Mouse (Mus musculus) kidney, adult 2 months (tissue): ENCODE data around the gene Olfr601. TPM values are rescaled to one million over a fixed set of nuclear protein-coding genes. Genes with fewer than 3 reads are reported as not detected.

Source experiments
- polyA plus RNA-seq: library from polyadenylated mRNA; depleted of rRNA; stranded (reverse); fragments of >200 nt; gene quantifications from 2 replicates; pipeline ENCODE4 v1.2.3, GENCODE M21; 2012; rRNA removed

Gene Olfr601
- polyA plus RNA-seq, 1 experiment = not detected

Other genes starting within 250 kb of the Olfr601 start
- gene Olfr586, start 237.0 kb downstream of the Olfr601 start, polyA plus RNA-seq = not detected in 2 replicates
- gene Olfr588-ps1, start 221.8 kb downstream of the Olfr601 start, polyA plus RNA-seq = not detected in 2 replicates
- not detected in 2 replicates for gene Olfr589, start 206.3 kb downstream of the Olfr601 start, polyA plus RNA-seq
- not detected in 2 replicates for gene Olfr591, start 184.3 kb downstream of the Olfr601 start, polyA plus RNA-seq
- gene Olfr592, start 177.9 kb downstream of the Olfr601 start, polyA plus RNA-seq = not detected in 2 replicates
- not detected in 2 replicates for gene Olfr593, start 150.8 kb downstream of the Olfr601 start, polyA plus RNA-seq
- gene Olfr594, start 145.7 kb downstream of the Olfr601 start, polyA plus RNA-seq = not detected in 2 replicates
- not detected in 2 replicates for gene Usp17ld, start 110.2 kb downstream of the Olfr601 start, polyA plus RNA-seq
- gene Olfr596, start 57.0 kb downstream of the Olfr601 start, polyA plus RNA-seq = not detected in 2 replicates
- gene Olfr597, start 46.3 kb downstream of the Olfr601 start, polyA plus RNA-seq = not detected in 2 replicates
- gene Olfr598, start 39.1 kb downstream of the Olfr601 start, polyA plus RNA-seq = not detected in 2 replicates
- not detected in 2 replicates for gene Olfr599, start 26.7 kb downstream of the Olfr601 start, polyA plus RNA-seq
- not detected in 2 replicates for gene Olfr600, start 13.0 kb downstream of the Olfr601 start, polyA plus RNA-seq
- gene Olfr603, start 23.5 kb upstream of the Olfr601 start, polyA plus RNA-seq = not detected in 2 replicates
- not detected in 2 replicates for gene Usp17lc, start 52.4 kb upstream of the Olfr601 start, polyA plus RNA-seq
- gene Olfr605, start 82.8 kb upstream of the Olfr601 start, polyA plus RNA-seq = not detected in 2 replicates
- not detected in 2 replicates for gene Olfr606, start 86.4 kb upstream of the Olfr601 start, polyA plus RNA-seq
- not detected in 2 replicates for gene Olfr607, start 101.5 kb upstream of the Olfr601 start, polyA plus RNA-seq
- not detected in 2 replicates for gene Olfr608, start 107.2 kb upstream of the Olfr601 start, polyA plus RNA-seq
- not detected in 2 replicates for gene Olfr609, start 135.4 kb upstream of the Olfr601 start, polyA plus RNA-seq
- gene Olfr610, start 149.5 kb upstream of the Olfr601 start, polyA plus RNA-seq = not detected in 2 replicates
- not detected in 2 replicates for gene Olfr611, start 158.2 kb upstream of the Olfr601 start, polyA plus RNA-seq
- not detected in 2 replicates for gene Olfr612, start 180.1 kb upstream of the Olfr601 start, polyA plus RNA-seq
- gene Olfr613, start 185.4 kb upstream of the Olfr601 start, polyA plus RNA-seq = not detected in 2 replicates
- gene Olfr615, start 193.4 kb upstream of the Olfr601 start, polyA plus RNA-seq = not detected in 2 replicates
- not detected in 2 replicates for gene Olfr616, start 206.5 kb upstream of the Olfr601 start, polyA plus RNA-seq
- not detected in 2 replicates for gene Olfr617, start 210.4 kb upstream of the Olfr601 start, polyA plus RNA-seq
- gene Olfr618, start 227.4 kb upstream of the Olfr601 start, polyA plus RNA-seq = not detected in 2 replicates
- not detected in 2 replicates for gene Olfr619, start 237.9 kb upstream of the Olfr601 start, polyA plus RNA-seq
- gene Olfr620, start 249.9 kb upstream of the Olfr601 start, polyA plus RNA-seq = not detected in 2 replicates